Mouse (Mus musculus) Patski (cell line): ENCODE measurements around the gene Ppp1r2. TPM values are rescaled to one million over a fixed set of nuclear protein-coding genes. Genes with fewer than 3 reads are reported as not detected.

Experiments
- ATAC-seq: fragments of 100-300 bp; one replicate; pipeline ENCODE4 v1.8.0; 2021
- CTCF ChIA-PET: fragments of 350-600 bp; sonication (Branson Sonifier 250); formaldehyde crosslinking; loops from one replicate; lab custom pipeline; 2022; ENCODE audit warnings: inconsistent platforms; lab: Charles Lee
- POLR2A ChIA-PET: fragments of 350-600 bp; sonication (Branson Sonifier 250); formaldehyde crosslinking; loops from one replicate; lab custom pipeline; 2022; ENCODE audit warnings: antibody characterized with exemption, inconsistent platforms; lab: Charles Lee
- DNase-seq: peaks from one replicate; pipeline ENCODE4 v3.0.0-alpha.2; 2011; ENCODE audit warnings: low read depth, low spot score
- H3K27me3 ChIP-seq: fragments of 371-371 bp; one replicate; pipeline ENCODE4 v1.5.1; 2021
- CTCF ChIP-seq: fragments of 100-300 bp; IDR thresholded peaks from one replicate; pipeline ENCODE4 v1.5.1; 2021
- in situ Hi-C: fragments of 300-500 bp; cut with MboI; formaldehyde crosslinking; loops from 3 replicates; pipeline ENCODE4 v1.11.1; 2018; ENCODE audit warnings: low pct_unique_long_range_greater_than_20kb, mixed read lengths
- polyA plus RNA-seq: library from polyadenylated mRNA; unstranded; gene quantifications from one replicate; pipeline ENCODE4 v1.2.3, GENCODE M21; 2021

Ppp1r2 gene
- polyA plus RNA-seq, 1 experiment from 2014 or later = 55.2 TPM

GRCm38 (mm10) chr16:31290281-31290680, 15.2 kb upstream of the Ppp1r2 start:
- in situ Hi-C loops = no loop called here
- peak; percentile 42 for ATAC-seq

GRCm38 (mm10) chr16:31287712-31288111, 12.6 kb upstream of the Ppp1r2 start:
- TF ChIP-seq CTCF = no peak
- H3K27me3 ChIP-seq = no peaks in the 10 kb centered on the region
- DNase-seq (no peak), ATAC-seq (no peak)
- POLR2A ChIA-PET = no interaction called here
- in situ Hi-C loops = no loop called here
- CTCF ChIA-PET = no interaction called here

More at GRCm38 (mm10) chr16:31290281-31290680, 15.2 kb upstream of the Ppp1r2 start:
- ChIA-PET CTCF (interaction anchor here (0.7 to 1.2 kb wide), 2 partner anchors 9 to 33 kb away, joined by 3 read pairs; no protein-coding TSS in a partner anchor), POLR2A (interaction anchor here (0.7 kb wide), 1 partner anchor 56 kb away, joined by 3 read pairs; no protein-coding TSS in a partner anchor)
- peak; percentile 22 for DNase-seq
- no peak for TF ChIP-seq CTCF
- H3K27me3 ChIP-seq = no peaks in the 10 kb centered on the region

- TF ChIP-seq CTCF = no peak
- no peaks in the 10 kb centered on the region for H3K27me3 ChIP-seq
- DNase-seq (no peak), ATAC-seq (no peak)
- POLR2A ChIA-PET = no interaction called here
- CTCF ChIA-PET = no interaction called here
- in situ Hi-C loops = no loop called here
Measured at GRCm38 (mm10) chr16:31286801-31287488, 11.9 kb upstream of the Ppp1r2 start.

GRCm38 (mm10) chr16:31281981-31282380, 6.9 kb upstream of the Ppp1r2 start:
- ChIA-PET CTCF (interaction anchor here (1.2 kb wide), 1 partner anchor 66 kb away, joined by 3 read pairs; no protein-coding TSS in a partner anchor), POLR2A (no interaction called here)
- in situ Hi-C loops = no loop called here
- DNase-seq (no peak), ATAC-seq (no peak)
- TF ChIP-seq CTCF = no peak
- no peaks in the 10 kb centered on the region for H3K27me3 ChIP-seq

- in situ Hi-C loops = no loop called here
- no peak for TF ChIP-seq CTCF
- H3K27me3 ChIP-seq = no peaks in the 10 kb centered on the region
- ATAC-seq (no peak), DNase-seq (no peak)
- ChIA-PET POLR2A (no interaction called here), CTCF (no interaction called here)
Measured at GRCm38 (mm10) chr16:31280176-31280575, 5.1 kb upstream of the Ppp1r2 start.

GRCm38 (mm10) chr16:31278581-31278980, 3.5 kb upstream of the Ppp1r2 start:
- no peaks in the 10 kb centered on the region for H3K27me3 ChIP-seq
- in situ Hi-C loops = no loop called here
- CTCF ChIA-PET = no interaction called here
- ATAC-seq (no peak), DNase-seq (no peak)
- no peak for TF ChIP-seq CTCF
- POLR2A ChIA-PET = interaction anchor here (0.6 to 0.7 kb wide), 2 partner anchors 259 to 342 kb away, joined by 3 to 4 read pairs; no protein-coding TSS in a partner anchor

GRCm38 (mm10) chr16:31278081-31278480, 3.0 kb upstream of the Ppp1r2 start:
- no peaks in the 10 kb centered on the region for H3K27me3 ChIP-seq
- TF ChIP-seq CTCF = no peak
- ChIA-PET CTCF (interaction anchor here (1.0 kb wide), 1 partner anchor 147 kb away, joined by 3 read pairs; no protein-coding TSS in a partner anchor), POLR2A (interaction anchor here (0.7 kb wide), 1 partner anchor 259 kb away, joined by 4 read pairs; no protein-coding TSS in a partner anchor)
- DNase-seq = no peak
- no peak for ATAC-seq
- in situ Hi-C loops = no loop called here

GRCm38 (mm10) chr16:31276962-31277361, 1.9 kb upstream of the Ppp1r2 start:
- ATAC-seq (no peak), DNase-seq (no peak)
- no peaks in the 10 kb centered on the region for H3K27me3 ChIP-seq
- in situ Hi-C loops = no loop called here
- no peak for TF ChIP-seq CTCF
- CTCF ChIA-PET = interaction anchor here (1.0 kb wide), 1 partner anchor 148 kb away, joined by 3 read pairs; no protein-coding TSS in a partner anchor
- POLR2A ChIA-PET = interaction anchor here (0.7 kb wide), 1 partner anchor 11 kb away, joined by 3 read pairs; no protein-coding TSS in a partner anchor

- POLR2A ChIA-PET = interaction anchor here (0.7 kb wide), 1 partner anchor 11 kb away, joined by 3 read pairs; no protein-coding TSS in a partner anchor
- no peak for TF ChIP-seq CTCF
- CTCF ChIA-PET = no interaction called here
- ATAC-seq (no peak), DNase-seq (no peak)
- H3K27me3 ChIP-seq = no peaks in the 10 kb centered on the region
- in situ Hi-C loops = no loop called here
Measured at GRCm38 (mm10) chr16:31276539-31276938, 1.5 kb upstream of the Ppp1r2 start.

GRCm38 (mm10) chr16:31274084-31274483, 993 bp downstream of the Ppp1r2 start:
- CTCF ChIA-PET = no interaction called here
- no peak for TF ChIP-seq CTCF
- ATAC-seq (no peak), DNase-seq (no peak)
- POLR2A ChIA-PET = interaction anchor here (0.6 kb wide), 1 partner anchor 195 kb away, joined by 3 read pairs; no protein-coding TSS in a partner anchor
- H3K27me3 ChIP-seq = no peaks in the 10 kb centered on the region
- in situ Hi-C loops = no loop called here

- no peak for ATAC-seq
- no peak for TF ChIP-seq CTCF
- CTCF ChIA-PET = interaction anchor here (0.9 to 1.6 kb wide), 2 partner anchors 11 to 28 kb away, joined by 3 read pairs; no protein-coding TSS in a partner anchor
Measured at GRCm38 (mm10) chr16:31266692-31267091, 8.4 kb downstream of the Ppp1r2 start.

More at GRCm38 (mm10) chr16:31266692-31267091, 8.4 kb downstream of the Ppp1r2 start:
- H3K27me3 ChIP-seq = no peaks in the 10 kb centered on the region
- DNase-seq = no peak
- in situ Hi-C loops = no loop called here
- POLR2A ChIA-PET = interaction anchor here (0.5 kb wide), 1 partner anchor 9 kb away, joined by 3 read pairs; no protein-coding TSS in a partner anchor
